Mouse (Mus musculus) forebrain, embryonic 14.5 days (tissue): ENCODE results near the gene 4930432M17Rik. TPM values are rescaled to one million over a fixed set of nuclear protein-coding genes. Genes with fewer than 3 reads are reported as not detected.

Experiments
- ATAC-seq: fragments of 200-750 bp; cut with Nextera tagmentation; 2 replicates; pipeline ENCODE4 v1.8.0; 2017; ENCODE audit warnings: mild to moderate bottlenecking, moderate library complexity
- DNase-seq: peaks from one replicate; pipeline ENCODE4 v3.0.0-alpha.2; 2015; ENCODE audit warnings: low spot score
- H3K27ac ChIP-seq: fragments of 300-500 bp; sonication (generic); 2 replicates; pipeline ENCODE4 v1.5.1; 2014; ENCODE audit warnings: low read depth, mild to moderate bottlenecking, control low read depth, low read length, moderate library complexity
- H3K27me3 ChIP-seq: fragments of 300-500 bp; sonication (generic); replicated peaks from 2 replicates; pipeline ENCODE4 v1.6.1; 2014; ENCODE audit warnings: low read length, control low read depth, mixed read lengths; ENCODE audit not compliant: control insufficient read depth, insufficient read depth
- H3K36me3 ChIP-seq: fragments of 300-500 bp; sonication (generic); 2 replicates; pipeline ENCODE4 v1.6.1; 2014; ENCODE audit warnings: low read length, control low read depth; ENCODE audit not compliant: control insufficient read depth, insufficient read depth
- H3K4me1 ChIP-seq: fragments of 300-500 bp; sonication (generic); 2 replicates; pipeline ENCODE4 v1.6.1; 2014; ENCODE audit warnings: antibody characterized with exemption, low read length, control low read depth; ENCODE audit not compliant: control insufficient read depth, insufficient read depth
- H3K4me2 ChIP-seq: fragments of 300-500 bp; sonication (generic); 2 replicates; pipeline ENCODE4 v1.6.1; 2014; ENCODE audit warnings: mild to moderate bottlenecking, control low read depth, low read length
- H3K4me3 ChIP-seq: fragments of 300-500 bp; sonication (generic); 2 replicates; pipeline ENCODE4 v1.5.1; 2014; ENCODE audit warnings: low read depth, low read length, control low read depth
- H3K9ac ChIP-seq: fragments of 300-500 bp; sonication (generic); 2 replicates; pipeline ENCODE4 v1.6.1; 2014; ENCODE audit warnings: mild to moderate bottlenecking, low read length, control low read depth, moderate library complexity
- H3K9me3 ChIP-seq: fragments of 300-500 bp; sonication (generic); replicated peaks from 2 replicates; pipeline ENCODE4 v1.6.1; 2016; ENCODE audit warnings: low read length, control low read depth, mixed read lengths; ENCODE audit not compliant: control insufficient read depth
- WGBS: fragments of 180-500 bp; shearing (Covaris S2); extraction: QIAGEN DNeasy Blood & Tissue Kit; methylation state at CpG from one replicate; pipeline ENCODE4 v1.1.7; 2014; 5-methylcytosine and 5-hydroxymethylcytosine counted together
- polyA plus RNA-seq: library from polyadenylated mRNA; unstranded; fragments of >200 nt; fragmentation: Nextera tagmentation; extraction: Ambion mirVana; gene quantifications from 2 replicates; pipeline ENCODE4 v1.2.1, GENCODE M21; 2014

4930432M17Rik gene
- polyA plus RNA-seq, 1 experiment from 2014 or later = not detected

- no peak overlapping the region for H3K4me3 ChIP-seq
- ATAC-seq = no peak
- H3K9ac ChIP-seq = no peak overlapping the region
- no peaks in the 10 kb centered on the region for H3K36me3 ChIP-seq
- no peak for DNase-seq
- H3K27ac ChIP-seq = no peak overlapping the region
- H3K27me3 ChIP-seq = no peaks in the 10 kb centered on the region
- no peaks in the 10 kb centered on the region for H3K4me1 ChIP-seq
- no peak overlapping the region for H3K4me2 ChIP-seq
- no peaks in the 10 kb centered on the region for H3K9me3 ChIP-seq
- WGBS = 79% methylated on average over 1 of the region's 1 CpGs
Measured at GRCm38 (mm10) chr3:121652186-121652585, 18.4 kb upstream of the 4930432M17Rik start.

GRCm38 (mm10) chr3:121656922-121657321, 13.6 kb upstream of the 4930432M17Rik start:
- Histone ChIP-seq H3K27ac (no peak overlapping the region), H3K9ac (no peak overlapping the region), H3K36me3 (no peaks in the 10 kb centered on the region), H3K4me3 (no peak overlapping the region), H3K4me2 (no peak overlapping the region), H3K9me3 (no peaks in the 10 kb centered on the region), H3K4me1 (no peaks in the 10 kb centered on the region), H3K27me3 (no peaks in the 10 kb centered on the region)
- ATAC-seq = no peak
- no peak for DNase-seq
- WGBS = 94% methylated on average over 4 of the region's 4 CpGs

- Histone ChIP-seq H3K4me1 (0 out of 2 replicates have a peak, but pooled peaks cover 3% of the 10 kb centered on the region), H3K9ac (no peak overlapping the region), H3K27me3 (no peaks in the 10 kb centered on the region), H3K36me3 (no peaks in the 10 kb centered on the region), H3K9me3 (no peaks in the 10 kb centered on the region), H3K4me2 (no peak overlapping the region), H3K4me3 (no peak overlapping the region), H3K27ac (no peak overlapping the region)
- ATAC-seq (no peak), DNase-seq (peak; percentile 41)
- WGBS = 13% methylated on average over 4 of the region's 4 CpGs
Measured at GRCm38 (mm10) chr3:121662705-121663469, 7.7 kb upstream of the 4930432M17Rik start.

GRCm38 (mm10) chr3:121663470-121663847, 7.1 kb upstream of the 4930432M17Rik start:
- Histone ChIP-seq H3K4me2 (no peak overlapping the region), H3K4me3 (no peak overlapping the region), H3K9ac (no peak overlapping the region), H3K9me3 (no peaks in the 10 kb centered on the region), H3K27me3 (no peaks in the 10 kb centered on the region), H3K4me1 (0 out of 2 replicates have a peak, but pooled peaks cover 3% of the 10 kb centered on the region), H3K36me3 (no peaks in the 10 kb centered on the region), H3K27ac (no peak overlapping the region)
- WGBS = 88% methylated on average over 9 of the region's 9 CpGs
- no peak for DNase-seq
- ATAC-seq = no peak

- Histone ChIP-seq H3K4me3 (no peak overlapping the region), H3K9ac (no peak overlapping the region), H3K9me3 (no peaks in the 10 kb centered on the region), H3K27me3 (no peaks in the 10 kb centered on the region), H3K27ac (no peak overlapping the region), H3K36me3 (no peaks in the 10 kb centered on the region), H3K4me2 (no peak overlapping the region), H3K4me1 (no peaks in the 10 kb centered on the region)
- no peak for DNase-seq
- WGBS = 87% methylated on average over 4 of the region's 5 CpGs
- no peak for ATAC-seq
Measured at GRCm38 (mm10) chr3:121672135-121672790, 1.7 kb downstream of the 4930432M17Rik start.

GRCm38 (mm10) chr3:121678935-121679334, 8.4 kb downstream of the 4930432M17Rik start:
- Histone ChIP-seq H3K9ac (no peak overlapping the region), H3K4me1 (no peaks in the 10 kb centered on the region), H3K4me3 (no peak overlapping the region), H3K4me2 (no peak overlapping the region), H3K27ac (no peak overlapping the region), H3K36me3 (no peaks in the 10 kb centered on the region), H3K27me3 (no peaks in the 10 kb centered on the region), H3K9me3 (no peaks in the 10 kb centered on the region)
- no peak for ATAC-seq
- 44% methylated on average over 4 of the region's 4 CpGs for WGBS
- no peak for DNase-seq

- Histone ChIP-seq H3K9ac (no peak overlapping the region), H3K9me3 (no peaks in the 10 kb centered on the region), H3K4me1 (no peaks in the 10 kb centered on the region), H3K36me3 (no peaks in the 10 kb centered on the region), H3K27me3 (no peaks in the 10 kb centered on the region), H3K27ac (no peak overlapping the region), H3K4me2 (no peak overlapping the region), H3K4me3 (no peak overlapping the region)
- ATAC-seq = no peak
- 27% methylated on average over 3 of the region's 3 CpGs for WGBS
- DNase-seq = peak; percentile 25
Measured at GRCm38 (mm10) chr3:121679443-121679842, 8.9 kb downstream of the 4930432M17Rik start.

- WGBS = 88% methylated on average over 3 of the region's 3 CpGs
- Histone ChIP-seq H3K36me3 (no peaks in the 10 kb centered on the region), H3K4me2 (no peak overlapping the region), H3K9ac (no peak overlapping the region), H3K27ac (no peak overlapping the region), H3K9me3 (no peaks in the 10 kb centered on the region), H3K4me1 (no peaks in the 10 kb centered on the region), H3K4me3 (no peak overlapping the region), H3K27me3 (no peaks in the 10 kb centered on the region)
- DNase-seq (no peak), ATAC-seq (no peak)
Measured at GRCm38 (mm10) chr3:121680187-121680586, 9.6 kb downstream of the 4930432M17Rik start.
